Mouse (Mus musculus) lung, adult 2 months (tissue): ENCODE data around the gene Glud1.

Experiments
- CTCF ChIP-seq: fragments of 200-500 bp; IDR thresholded peaks from 2 replicates; pipeline ENCODE4 v1.5.1; 2011; ENCODE audit warnings: mild to moderate bottlenecking, low read length, control low read depth; ENCODE audit not compliant: insufficient read depth
- POLR2A ChIP-seq: fragments of 200-500 bp; IDR thresholded peaks from 2 replicates; pipeline ENCODE4 v1.6.1; 2011; ENCODE audit warnings: low read depth, mild to moderate bottlenecking, control low read depth, low read length, borderline replicate concordance; ENCODE audit errors: extremely low read depth

DNA sequence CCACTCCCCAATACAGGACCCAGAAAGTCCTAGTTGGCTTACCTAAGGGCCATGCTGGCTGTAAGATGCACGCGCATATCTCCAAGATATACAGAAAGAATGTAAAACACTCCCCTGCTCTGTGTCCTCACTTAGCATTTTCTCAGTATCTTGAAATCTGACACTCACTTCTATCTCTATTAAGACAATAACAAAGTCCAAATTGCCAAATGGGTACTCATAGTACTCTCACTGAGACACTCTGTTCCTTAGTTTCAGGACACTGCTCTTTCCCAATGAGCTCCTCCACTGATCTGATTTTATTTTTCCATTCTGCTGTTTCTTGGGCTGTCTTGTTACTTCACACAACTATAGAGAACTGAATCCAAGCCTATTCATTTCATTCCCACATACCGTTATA lies 36.4 kb upstream of the Glud1 start:
- TF ChIP-seq CTCF, result no peak
- no peak for TF ChIP-seq POLR2A
